Mouse (Mus musculus): ENCODE data around the gene Inpp5f.

The Inpp5f gene

DNA sequence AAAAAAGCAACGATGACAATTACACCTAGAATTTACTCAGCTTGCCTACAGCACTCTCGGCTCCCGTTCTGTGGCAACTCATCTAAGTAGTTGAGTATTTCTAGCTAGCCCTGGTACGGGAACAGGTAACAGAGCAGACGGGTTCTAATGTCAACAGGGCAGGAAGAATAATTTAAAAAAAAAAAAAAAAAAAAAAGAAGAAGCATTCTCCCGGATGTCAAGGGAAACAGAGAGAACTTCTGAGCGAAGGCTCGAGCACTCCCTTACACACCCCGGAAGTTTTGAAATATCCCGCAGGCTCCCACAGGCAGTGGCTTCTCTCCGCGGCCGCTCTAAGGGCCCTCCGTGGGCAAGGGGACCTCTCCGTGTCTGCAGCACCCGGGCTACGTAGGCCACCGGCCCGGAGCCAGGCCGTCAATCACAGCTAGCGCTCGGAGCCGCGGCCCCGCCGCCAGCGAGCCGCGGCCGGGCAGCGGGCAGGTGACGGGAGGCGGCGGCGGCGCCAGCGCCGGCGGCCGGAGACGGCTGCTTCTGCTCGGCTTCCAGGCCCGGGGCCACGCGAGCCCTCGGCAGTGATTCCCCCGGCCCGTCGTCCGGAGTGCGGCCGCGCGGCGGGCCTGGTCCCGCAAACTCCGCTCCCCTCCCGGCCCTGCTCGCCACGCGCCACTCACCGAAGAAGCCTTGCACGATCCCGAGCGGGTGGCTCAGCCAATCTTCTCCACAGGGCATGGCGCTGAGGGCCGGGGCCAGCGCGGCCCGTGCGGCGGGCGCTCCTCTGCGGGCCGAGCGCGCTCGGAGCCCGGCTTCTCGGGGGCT lies 128.5 kb downstream of the Inpp5f start:
- DNase-seq (ENCODE audit: low spot score), result peak; percentile 35

DNA sequence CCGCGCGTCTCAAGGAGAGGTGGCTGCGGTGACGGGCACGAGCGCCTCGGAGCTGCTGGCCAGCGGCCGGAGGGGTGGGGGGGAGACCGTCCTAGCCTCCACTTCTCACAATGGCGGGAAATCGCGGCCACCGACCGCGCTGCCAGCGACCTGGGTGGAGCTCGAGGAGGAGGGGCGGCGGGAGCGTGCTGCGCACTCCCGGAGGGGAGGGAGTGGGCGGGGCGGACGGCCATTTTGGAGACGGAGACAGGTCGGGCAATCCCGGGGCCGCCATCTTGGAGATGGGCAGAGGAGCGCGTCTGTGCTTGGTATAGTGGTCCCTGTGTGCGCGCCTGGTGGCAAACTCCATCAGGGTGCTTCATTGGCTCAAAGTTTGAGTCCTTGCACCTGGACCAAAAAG lies 129.2 kb downstream of the Inpp5f start, which contains the start of gene Mcmbp:
Gene Mcmbp, minus strand, starts transcription at position 162 of the 400 bp plus-strand sequence.
- DNase-seq (ENCODE audit: low spot score), result peak; percentile 95

DNA sequence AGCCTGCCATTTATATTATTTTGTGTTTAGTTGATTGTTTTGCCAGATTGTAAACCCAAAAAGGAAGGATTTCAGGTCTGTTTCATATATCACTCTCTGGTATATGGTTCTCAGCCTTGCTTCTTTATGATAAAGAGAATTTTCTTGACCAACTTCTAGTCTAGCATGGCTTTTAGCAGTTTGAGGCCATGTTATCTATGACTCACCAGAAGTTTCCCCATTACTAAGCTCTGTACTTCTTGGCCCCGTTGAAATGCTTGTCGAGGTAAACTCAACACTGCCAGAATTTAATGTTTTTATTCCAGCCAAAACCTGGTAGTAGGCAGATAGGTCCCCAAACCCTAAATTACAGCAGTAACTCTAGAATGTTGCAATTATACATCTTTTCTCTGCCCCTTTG lies 132.8 kb downstream of the Inpp5f start:
- no peak for DNase-seq (ENCODE audit: low spot score)

DNA sequence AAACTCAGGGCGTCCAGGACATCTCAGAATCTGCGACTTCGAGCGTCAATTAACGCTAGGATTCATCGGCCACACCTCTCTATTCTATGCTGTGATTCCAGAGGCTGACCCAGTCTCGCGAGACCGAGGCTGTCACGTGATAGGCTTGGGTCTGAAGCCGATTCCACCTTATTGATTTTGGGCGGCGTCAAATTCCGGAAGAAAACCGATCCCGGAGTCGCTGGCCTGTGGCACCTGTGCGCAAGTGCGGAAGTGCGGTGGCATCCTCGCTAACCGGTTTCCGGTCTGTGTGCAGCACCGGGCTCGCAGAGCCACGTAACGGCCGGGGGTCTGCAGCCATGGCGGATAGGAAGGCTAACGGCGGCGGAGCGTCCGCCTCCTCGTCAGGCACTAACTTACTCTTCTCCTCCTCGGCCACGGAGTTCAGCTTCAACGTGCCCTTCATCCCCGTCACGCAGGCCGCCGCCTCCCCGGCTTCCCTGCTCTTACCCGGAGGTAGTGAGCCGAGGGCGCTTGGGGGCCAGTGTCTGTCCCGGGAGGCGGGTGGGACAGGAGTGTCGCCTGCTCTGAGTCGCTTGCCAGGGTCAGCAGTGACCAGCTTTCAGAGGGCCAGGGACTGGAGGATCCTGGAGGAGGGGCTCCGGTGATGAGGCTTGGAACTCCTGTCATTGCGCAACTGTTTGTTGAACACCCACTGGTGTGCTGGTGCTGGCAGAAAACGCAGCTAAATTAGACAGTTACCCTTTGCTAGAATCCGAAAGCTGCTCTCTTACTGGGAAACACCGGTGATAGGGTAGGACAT lies 133.8 kb downstream of the Inpp5f start, which contains the start of gene Sec23ip:
Gene Sec23ip, plus strand, starts transcription at position 260 of the 802 bp plus-strand sequence.
- DNase-seq (ENCODE audit: low spot score), result peak; percentile 94
